Comparison of ENCODE assay signal across 16 mouse cellular contexts in the genomic region with DNA sequence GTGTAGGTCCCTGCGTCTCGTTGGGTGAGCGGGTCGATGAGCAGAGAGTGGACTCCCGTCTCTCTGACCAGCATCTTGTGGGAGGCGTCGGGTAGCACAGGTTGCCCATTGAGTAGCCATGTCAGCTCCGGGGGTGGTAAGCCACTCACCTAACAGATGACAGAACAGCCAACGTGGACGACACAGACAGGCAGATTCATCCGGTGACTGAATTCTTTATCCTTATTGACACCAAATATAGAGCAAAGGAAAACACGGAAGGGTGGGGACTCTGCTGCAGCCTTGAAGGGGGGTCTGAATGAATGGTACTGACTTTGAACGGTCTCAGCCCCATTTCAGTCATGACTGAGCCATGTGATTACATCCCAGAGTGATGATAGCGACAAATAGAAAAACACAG. TPM values are rescaled to one million over a fixed set of nuclear protein-coding genes. Genes with fewer than 3 reads are reported as not detected.
"Had no signal": no experiment of that assay in that cellular context is flagged by ENCODE, and none has a peak within 500 bp of the region (broad histone marks: within the 10 kb centered on the region; RNA-seq: fewer than 3 reads in every experiment).

No protein-coding gene starts in this region.

- H3K27me3 ChIP-seq: hindbrain, embryonic 15.5 days; limb, embryonic 13.5 days; liver, embryonic 13.5 days; neural tube, embryonic 12.5 days; stomach, embryonic 15.5 days had no signal

- H3K9me3 ChIP-seq: hindbrain, embryonic 15.5 days; limb, embryonic 13.5 days; liver, embryonic 13.5 days; neural tube, embryonic 12.5 days; stomach, embryonic 15.5 days had no signal

- H3K36me3 ChIP-seq: hindbrain, embryonic 15.5 days; limb, embryonic 13.5 days; liver, embryonic 13.5 days; neural tube, embryonic 12.5 days; stomach, embryonic 15.5 days had no signal

- H3K9ac ChIP-seq: hindbrain, embryonic 15.5 days; limb, embryonic 13.5 days; liver, embryonic 13.5 days; lung, embryonic 14.5 days; neural tube, embryonic 12.5 days; stomach, embryonic 15.5 days had no signal

- H3K4me3 ChIP-seq: hindbrain, embryonic 15.5 days; limb, embryonic 13.5 days; liver, embryonic 13.5 days; neural tube, embryonic 12.5 days; stomach, embryonic 15.5 days had no signal

- H3K4me2 ChIP-seq: limb, embryonic 13.5 days; liver, embryonic 13.5 days; lung, embryonic 14.5 days; neural tube, embryonic 12.5 days; stomach, embryonic 15.5 days had no signal

- H3K4me1 ChIP-seq: hindbrain, embryonic 15.5 days; limb, embryonic 13.5 days; liver, embryonic 13.5 days; neural tube, embryonic 12.5 days; stomach, embryonic 15.5 days had no signal

- DNase-seq: liver, embryonic 13.5 days; right cerebral cortex, postnatal 25 days; spleen, adult 18-20 months; thymus, postnatal 25 days had no signal

- ATAC-seq: inflammation-experienced regulatory T-cells, adult 6 months; lung, postnatal 0 days had no signal

- H3K27ac ChIP-seq: hindbrain, embryonic 15.5 days; limb, embryonic 13.5 days; liver, embryonic 13.5 days; macrophage; neural tube, embryonic 12.5 days; stomach, embryonic 15.5 days had no signal

RNA-seq across cellular contexts. Expression of a gene that starts 22.5 kb away (rescaled TPM):
- total RNA-seq: megakaryocyte, adult 5-6 weeks; neutrophil, adult 5-6 weeks had no signal
- polyA plus RNA-seq: inflammation-experienced regulatory T-cells, adult 6 months; kidney, embryonic 16.5 days; liver, embryonic 13.5 days; liver, embryonic 16.5 days; lung, postnatal 0 days; macrophage had no signal
